Mouse (Mus musculus) neural tube, embryonic 13.5 days (tissue): ENCODE measurements around the gene Pltp. TPM values are rescaled to one million over a fixed set of nuclear protein-coding genes. Genes with fewer than 3 reads are reported as not detected.
A peak's percentile ranks its signal among the peaks of the same experiment; 100 is the strongest.

Experiments used
- ATAC-seq: fragments of 200-750 bp; cut with Nextera tagmentation; 2 replicates; pipeline ENCODE4 v1.8.0; 2017; ENCODE audit warnings: low read depth, mild to moderate bottlenecking, moderate TSS enrichment, moderate library complexity
- H3K27ac ChIP-seq: fragments of 300-500 bp; sonication (generic); replicated peaks from 2 replicates; pipeline ENCODE4 v1.5.1; 2015; ENCODE audit warnings: moderate library complexity, mild to moderate bottlenecking, inconsistent platforms
- H3K27me3 ChIP-seq: fragments of 300-500 bp; sonication (generic); 2 replicates; pipeline ENCODE4 v1.6.1; 2015; ENCODE audit warnings: mild to moderate bottlenecking, inconsistent platforms
- H3K36me3 ChIP-seq: fragments of 300-500 bp; sonication (generic); 2 replicates; pipeline ENCODE4 v1.6.1; 2015; ENCODE audit warnings: mild to moderate bottlenecking, inconsistent platforms
- H3K4me1 ChIP-seq: fragments of 300-500 bp; sonication (generic); replicated peaks from 2 replicates; pipeline ENCODE4 v1.6.1; 2015; ENCODE audit warnings: inconsistent platforms
- H3K4me2 ChIP-seq: fragments of 300-500 bp; sonication (generic); 2 replicates; pipeline ENCODE4 v1.6.1; 2015; ENCODE audit warnings: inconsistent platforms, mild to moderate bottlenecking, moderate library complexity
- H3K4me3 ChIP-seq: fragments of 300-500 bp; sonication (generic); 2 replicates; pipeline ENCODE4 v1.5.1; 2015; ENCODE audit warnings: mild to moderate bottlenecking, inconsistent platforms
- H3K9ac ChIP-seq: fragments of 300-500 bp; sonication (generic); 2 replicates; pipeline ENCODE4 v1.6.1; 2015; ENCODE audit warnings: moderate library complexity, mild to moderate bottlenecking, inconsistent platforms
- H3K9me3 ChIP-seq: fragments of 300-500 bp; sonication (generic); 2 replicates; pipeline ENCODE4 v1.6.1; 2016; ENCODE audit warnings: inconsistent platforms
- WGBS: fragments of 180-500 bp; shearing (Covaris S2); methylation state at CpG from one replicate; pipeline ENCODE4 v1.1.7; 2015; 5-methylcytosine and 5-hydroxymethylcytosine counted together
- polyA plus RNA-seq: library from polyadenylated mRNA; unstranded; fragments of >200 nt; fragmentation: Nextera tagmentation; extraction: Ambion mirVana; gene quantifications from 2 replicates; pipeline ENCODE4 v1.2.1, GENCODE M21; 2015

Gene Pltp
- polyA plus RNA-seq = 126 and 132 TPM in 2 replicates

GRCm38 (mm10) chr2:164857101-164857821 lies at the start of gene Pltp:
Gene Pltp (minus strand): TSS chr2:164857711.
- Histone ChIP-seq H3K9me3 (no peaks in the 10 kb centered on the region), H3K27me3 (peaks cover 51% of the 10 kb centered on the region), H3K4me2 (peak within 1 kb of the TSS; percentile 85), H3K4me3 (peak within 1 kb of the TSS; percentile 45), H3K4me1 (peaks cover 35% of the 10 kb centered on the region), H3K36me3 (no peaks in the 10 kb centered on the region), H3K9ac (peak within 1 kb of the TSS; percentile 64), H3K27ac (peak within 1 kb of the TSS; percentile 53)
- WGBS = under 1% methylated on average over 47 of the region's 47 CpGs
- peak; percentile 82 for ATAC-seq

DNA sequence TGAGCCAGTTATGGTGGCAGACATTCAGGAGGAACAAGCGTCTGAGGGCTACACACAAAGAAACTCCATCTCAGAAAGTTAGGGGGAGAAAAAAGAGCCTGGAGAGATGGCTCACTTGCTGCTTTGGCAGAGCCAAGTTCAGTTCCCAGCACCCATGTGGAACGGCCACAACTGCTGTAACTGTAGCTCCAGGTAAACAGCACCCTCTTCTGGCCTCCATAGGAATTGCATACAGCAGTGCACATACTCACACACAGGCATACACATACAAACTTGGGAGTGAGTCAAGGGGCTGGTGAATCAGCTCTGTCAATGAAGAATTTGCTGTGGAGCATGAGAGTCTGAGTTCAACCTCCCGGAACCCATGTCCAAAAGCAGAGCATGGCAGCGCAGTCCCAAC lies 48.6 kb upstream of the Pltp start:
- Histone ChIP-seq H3K27me3 (no peaks in the 10 kb centered on the region), H3K27ac (no peak overlapping the region), H3K4me1 (peaks cover 20% of the 10 kb centered on the region), H3K4me3 (no peak overlapping the region), H3K9ac (no peak overlapping the region), H3K9me3 (no peaks in the 10 kb centered on the region; the same call in 1 of the 2 replicates), H3K4me2 (no peak overlapping the region), H3K36me3 (peaks cover 85% of the 10 kb centered on the region)
- WGBS = 98% methylated on average over 4 of the region's 4 CpGs
- ATAC-seq = no peak

GRCm38 (mm10) chr2:164903496-164903895 lies 46.0 kb upstream of the Pltp start:
- WGBS = 80% methylated on average over 1 of the region's 1 CpGs

DNA sequence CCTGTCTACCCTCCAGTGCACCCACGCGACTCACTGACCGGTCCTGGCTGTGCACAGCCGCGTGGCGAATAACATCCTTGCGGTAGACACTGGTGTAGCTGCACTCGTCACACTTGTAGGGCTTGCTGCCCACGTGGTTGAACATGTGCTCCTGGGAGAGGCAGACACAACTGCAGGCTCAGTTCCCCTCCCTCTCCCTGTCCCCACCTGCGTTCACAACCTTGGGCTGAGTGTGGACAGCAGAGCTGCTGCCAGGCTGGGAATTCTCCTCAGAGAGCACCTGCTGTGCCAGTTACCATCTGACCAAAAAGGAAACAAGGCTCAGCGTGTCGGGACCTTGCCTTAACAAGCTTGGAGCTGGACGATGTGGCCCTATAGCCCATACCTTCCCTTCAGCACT lies 43.9 kb upstream of the Pltp start:
- H3K27me3 ChIP-seq = no peaks in the 10 kb centered on the region
- no peaks in the 10 kb centered on the region; the same call in 1 of the 2 replicates for H3K9me3 ChIP-seq
- H3K4me3 ChIP-seq = no peak overlapping the region
- ATAC-seq = no peak
- no peaks in the 10 kb centered on the region for H3K4me1 ChIP-seq
- WGBS = 92% methylated on average over 13 of the region's 13 CpGs
- H3K27ac ChIP-seq = no peak overlapping the region
- no peak overlapping the region for H3K9ac ChIP-seq
- no peak overlapping the region for H3K4me2 ChIP-seq
- peaks cover 100% of the 10 kb centered on the region for H3K36me3 ChIP-seq

More at GRCm38 (mm10) chr2:164903496-164903895, 46.0 kb upstream of the Pltp start:
- no peak overlapping the region for H3K4me3 ChIP-seq
- H3K27ac ChIP-seq = no peak overlapping the region
- H3K4me2 ChIP-seq = no peak overlapping the region
- H3K27me3 ChIP-seq = no peaks in the 10 kb centered on the region
- ATAC-seq = no peak
- no peaks in the 10 kb centered on the region; the same call in 1 of the 2 replicates for H3K9me3 ChIP-seq
- no peak overlapping the region for H3K9ac ChIP-seq
- peaks cover 100% of the 10 kb centered on the region for H3K36me3 ChIP-seq
- no peaks in the 10 kb centered on the region for H3K4me1 ChIP-seq

DNA sequence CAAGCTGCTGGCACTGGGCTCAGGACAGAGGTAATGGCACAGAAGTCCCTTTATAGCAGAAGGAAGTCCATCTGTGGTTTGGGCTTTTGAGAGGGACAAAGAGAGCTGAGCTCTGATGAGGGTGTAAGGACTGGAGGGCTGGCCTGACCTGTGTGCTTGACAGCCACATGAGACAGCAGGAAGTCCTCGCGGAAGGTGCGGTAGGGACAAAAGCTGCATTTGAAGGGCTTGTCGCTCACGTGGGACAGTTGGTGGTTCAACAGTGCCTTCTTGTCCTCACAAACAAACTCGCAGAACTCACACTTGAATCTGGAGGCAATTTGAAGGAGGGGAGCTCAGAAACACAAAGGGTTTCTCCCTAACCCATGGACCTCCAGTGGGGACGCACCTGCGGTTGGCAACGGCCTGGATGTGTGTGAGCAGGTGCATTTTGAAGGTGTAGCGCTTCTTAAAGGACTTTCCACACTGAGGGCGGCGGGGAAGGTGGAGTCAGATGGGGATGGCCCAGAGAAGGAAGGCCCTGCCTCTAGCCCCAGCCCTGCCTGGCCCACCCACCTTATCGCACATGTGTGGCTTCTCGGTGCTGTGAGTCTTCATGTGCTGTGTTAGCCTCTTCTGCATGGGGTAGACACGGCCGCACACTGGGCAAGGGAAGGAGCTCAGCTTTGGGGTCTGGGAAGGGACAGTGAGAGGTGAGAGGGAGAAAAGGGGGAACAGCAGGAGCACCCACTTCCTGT lies 42.4 kb upstream of the Pltp start:
- no peak overlapping the region for H3K27ac ChIP-seq
- H3K36me3 ChIP-seq = peaks cover 100% of the 10 kb centered on the region
- no peak overlapping the region for H3K9ac ChIP-seq
- WGBS = 91% methylated on average over 16 of the region's 16 CpGs
- H3K9me3 ChIP-seq = no peaks in the 10 kb centered on the region
- H3K4me3 ChIP-seq = no peak overlapping the region
- no peak overlapping the region for H3K4me2 ChIP-seq
- no peak for ATAC-seq
- H3K4me1 ChIP-seq = no peaks in the 10 kb centered on the region
- no peaks in the 10 kb centered on the region for H3K27me3 ChIP-seq

GRCm38 (mm10) chr2:164899034-164899433 lies 41.5 kb upstream of the Pltp start:
- no peaks in the 10 kb centered on the region for H3K9me3 ChIP-seq
- H3K4me3 ChIP-seq = no peak overlapping the region
- 91% methylated on average over 15 of the region's 15 CpGs for WGBS
- H3K27me3 ChIP-seq = no peaks in the 10 kb centered on the region
- ATAC-seq = no peak
- no peak overlapping the region for H3K9ac ChIP-seq
- H3K4me2 ChIP-seq = no peak overlapping the region
- H3K36me3 ChIP-seq = peaks cover 100% of the 10 kb centered on the region
- no peak overlapping the region for H3K27ac ChIP-seq
- H3K4me1 ChIP-seq = no peaks in the 10 kb centered on the region

- 97% methylated on average over 7 of the region's 7 CpGs for WGBS
- H3K9me3 ChIP-seq = no peaks in the 10 kb centered on the region
- no peaks in the 10 kb centered on the region for H3K4me1 ChIP-seq
- H3K36me3 ChIP-seq = peaks cover 100% of the 10 kb centered on the region
- no peak overlapping the region for H3K9ac ChIP-seq
- no peak overlapping the region for H3K4me2 ChIP-seq
- no peak for ATAC-seq
- H3K27me3 ChIP-seq = no peaks in the 10 kb centered on the region
- no peak overlapping the region for H3K27ac ChIP-seq
- H3K4me3 ChIP-seq = no peak overlapping the region
These were observed 40.5 kb upstream of the Pltp start for GRCm38 (mm10) chr2:164898008-164898407.

GRCm38 (mm10) chr2:164895885-164896284 lies 38.4 kb upstream of the Pltp start:
- 90% methylated on average over 6 of the region's 6 CpGs for WGBS
- Histone ChIP-seq H3K9me3 (no peaks in the 10 kb centered on the region), H3K27me3 (no peaks in the 10 kb centered on the region), H3K4me1 (no peaks in the 10 kb centered on the region), H3K36me3 (peaks cover 100% of the 10 kb centered on the region), H3K27ac (no peak overlapping the region), H3K4me3 (no peak overlapping the region), H3K4me2 (no peak overlapping the region), H3K9ac (no peak overlapping the region)
- ATAC-seq = no peak

GRCm38 (mm10) chr2:164894644-164895043 lies 37.1 kb upstream of the Pltp start:
- H3K36me3 ChIP-seq = peaks cover 100% of the 10 kb centered on the region
- H3K27me3 ChIP-seq = no peaks in the 10 kb centered on the region
- H3K27ac ChIP-seq = no peak overlapping the region
- H3K9me3 ChIP-seq = no peaks in the 10 kb centered on the region
- WGBS = 84% methylated on average over 1 of the region's 1 CpGs
- H3K9ac ChIP-seq = no peak overlapping the region
- no peak overlapping the region for H3K4me2 ChIP-seq
- no peaks in the 10 kb centered on the region for H3K4me1 ChIP-seq
- H3K4me3 ChIP-seq = no peak overlapping the region
- ATAC-seq = no peak

GRCm38 (mm10) chr2:164894048-164894447 lies 36.5 kb upstream of the Pltp start:
- H3K27me3 ChIP-seq = no peaks in the 10 kb centered on the region
- H3K9me3 ChIP-seq = no peaks in the 10 kb centered on the region
- 70% methylated on average over 5 of the region's 5 CpGs for WGBS
- H3K4me2 ChIP-seq = no peak overlapping the region
- peaks cover 100% of the 10 kb centered on the region for H3K36me3 ChIP-seq
- no peak overlapping the region for H3K9ac ChIP-seq
- no peak for ATAC-seq
- H3K27ac ChIP-seq = no peak overlapping the region
- H3K4me1 ChIP-seq = no peaks in the 10 kb centered on the region
- H3K4me3 ChIP-seq = no peak overlapping the region

- 92% methylated on average over 6 of the region's 6 CpGs for WGBS
- no peak for ATAC-seq
- no peaks in the 10 kb centered on the region for H3K9me3 ChIP-seq
These were observed 35.2 kb upstream of the Pltp start for GRCm38 (mm10) chr2:164892696-164893216.

GRCm38 (mm10) chr2:164891908-164892695 lies 34.6 kb upstream of the Pltp start:
- H3K27me3 ChIP-seq = no peaks in the 10 kb centered on the region
- no peak for ATAC-seq
- no peak overlapping the region for H3K4me2 ChIP-seq
- no peak overlapping the region for H3K9ac ChIP-seq
- H3K4me1 ChIP-seq = no peaks in the 10 kb centered on the region
- H3K27ac ChIP-seq = no peak overlapping the region
- H3K9me3 ChIP-seq = no peaks in the 10 kb centered on the region
- H3K4me3 ChIP-seq = no peak overlapping the region
- 80% methylated on average over 15 of the region's 15 CpGs for WGBS
- peaks cover 100% of the 10 kb centered on the region for H3K36me3 ChIP-seq

More at GRCm38 (mm10) chr2:164892696-164893216, 35.2 kb upstream of the Pltp start:
- Histone ChIP-seq H3K36me3 (peaks cover 100% of the 10 kb centered on the region), H3K4me1 (no peaks in the 10 kb centered on the region), H3K27ac (no peak overlapping the region), H3K27me3 (no peaks in the 10 kb centered on the region), H3K9ac (no peak overlapping the region), H3K4me2 (no peak overlapping the region), H3K4me3 (no peak overlapping the region)
